Comparison of ENCODE assay signal across 9 mouse cellular contexts in genomic region chr11:75713949-75714348, GRCm38 (mm10). TPM values are rescaled to one million over a fixed set of nuclear protein-coding genes. Genes with fewer than 3 reads are reported as not detected.
A peak's percentile ranks its signal among the peaks of the same experiment; 100 is the strongest.
DNase-seq lines count a peak whose midpoint lies in the region; ATAC-seq lines count a peak whose summit lies in the region.
"Had no signal": no experiment of that assay in that cellular context is flagged by ENCODE, and none has a peak within 500 bp of the region (broad histone marks: within the 10 kb centered on the region; RNA-seq: fewer than 3 reads in every experiment).

No protein-coding gene starts in this region.

- H3K36me3 ChIP-seq in embryonic facial prominence, embryonic 11.5 days (replicated peaks; ENCODE audit: control insufficient read depth, insufficient read depth, low read depth, low read length), result no peaks in the 10 kb centered on the region
- H3K36me3 ChIP-seq in embryonic facial prominence, embryonic 10.5 days (replicated peaks), result no peaks in the 10 kb centered on the region
- H3K36me3 ChIP-seq in midbrain, embryonic 14.5 days (ENCODE audit: control insufficient read depth, insufficient read depth, low read length), result no peaks in the 10 kb centered on the region
- no peaks in the 10 kb centered on the region for H3K36me3 ChIP-seq in midbrain, embryonic 13.5 days

- no peaks in the 10 kb centered on the region for H3K4me1 ChIP-seq in embryonic facial prominence, embryonic 11.5 days (ENCODE audit: control insufficient read depth, insufficient read depth, low read length)
- no peaks in the 10 kb centered on the region for H3K4me1 ChIP-seq in embryonic facial prominence, embryonic 10.5 days
- H3K4me1 ChIP-seq in midbrain, embryonic 14.5 days (ENCODE audit: control insufficient read depth, insufficient read depth, low read length), result no peaks in the 10 kb centered on the region
- no peaks in the 10 kb centered on the region for H3K4me1 ChIP-seq in midbrain, embryonic 13.5 days (replicated peaks)

- H3K9me3 ChIP-seq in embryonic facial prominence, embryonic 11.5 days (replicated peaks; ENCODE audit: control insufficient read depth, low read length), result no peaks in the 10 kb centered on the region
- no peaks in the 10 kb centered on the region for H3K9me3 ChIP-seq in embryonic facial prominence, embryonic 10.5 days
- H3K9me3 ChIP-seq in midbrain, embryonic 14.5 days (ENCODE audit: control insufficient read depth, low read length), result no peaks in the 10 kb centered on the region
- no peaks in the 10 kb centered on the region for H3K9me3 ChIP-seq in midbrain, embryonic 13.5 days

- H3K27me3 ChIP-seq in embryonic facial prominence, embryonic 11.5 days (ENCODE audit: control insufficient read depth, insufficient read depth, low read length), result no peaks in the 10 kb centered on the region
- H3K27me3 ChIP-seq in embryonic facial prominence, embryonic 10.5 days (replicated peaks; ENCODE audit: low read depth, poor library complexity, severe bottlenecking), result no peaks in the 10 kb centered on the region
- H3K27me3 ChIP-seq in midbrain, embryonic 14.5 days (ENCODE audit: control insufficient read depth, insufficient read depth, low read length), result no peaks in the 10 kb centered on the region
- H3K27me3 ChIP-seq in midbrain, embryonic 13.5 days, result no peaks in the 10 kb centered on the region

- 91% methylated on average over 1 of the region's 1 CpGs for WGBS in embryonic facial prominence, embryonic 11.5 days
- 83% methylated on average over 1 of the region's 1 CpGs for WGBS in embryonic facial prominence, embryonic 10.5 days
- WGBS in midbrain, embryonic 14.5 days, result 90% methylated on average over 1 of the region's 1 CpGs
- WGBS in midbrain, embryonic 13.5 days, result 85% methylated on average over 1 of the region's 1 CpGs

- peak; percentile 53 for DNase-seq in embryonic facial prominence, embryonic 11.5 days (ENCODE audit: low spot score)
- DNase-seq in embryonic facial prominence, embryonic 10.5 days (ENCODE audit: low spot score), result no peak
- DNase-seq in midbrain, embryonic 14.5 days, result peak; percentile 51
- peak; percentile 31 for DNase-seq in c-Kit-positive CD71-positive TER-119-negative erythroid progenitor cells, embryonic 14.5 days (ENCODE audit: low read depth)
- DNase-seq in naive thymus-derived CD4-positive, alpha-beta T cell, adult 2 months (ENCODE audit: low read depth), result peak; percentile 71
- DNase-seq in adrenal gland, adult 18-20 months (ENCODE audit: low spot score in 2 of 2), result no peak
- DNase-seq in cerebellum, adult 9-11 months, result no peak
- DNase-seq: heart, adult 11 months had no signal

- H3K27ac ChIP-seq in embryonic facial prominence, embryonic 11.5 days (replicated peaks; ENCODE audit: low read depth, low read length), result no peak overlapping the region
- no peak overlapping the region for H3K27ac ChIP-seq in embryonic facial prominence, embryonic 10.5 days (replicated peaks)
- no peak overlapping the region for H3K27ac ChIP-seq in midbrain, embryonic 14.5 days (replicated peaks; ENCODE audit: low read depth, low read length)
- no peak overlapping the region for H3K27ac ChIP-seq in midbrain, embryonic 13.5 days

- H3K4me3 ChIP-seq in embryonic facial prominence, embryonic 11.5 days (ENCODE audit: low read depth, low read length), result no peak overlapping the region
- no peak overlapping the region for H3K4me3 ChIP-seq in embryonic facial prominence, embryonic 10.5 days
- no peak overlapping the region for H3K4me3 ChIP-seq in midbrain, embryonic 14.5 days (replicated peaks; ENCODE audit: low read depth, low read length)
- no peak overlapping the region for H3K4me3 ChIP-seq in midbrain, embryonic 13.5 days (replicated peaks)

- ATAC-seq in embryonic facial prominence, embryonic 11.5 days (replicated peaks; ENCODE audit: insufficient number of reproducible peaks, low FRiP score, low TSS enrichment, low read depth), result no peak
- ATAC-seq in midbrain, embryonic 14.5 days (ENCODE audit: low FRiP score, low TSS enrichment), result no peak
- ATAC-seq in midbrain, embryonic 13.5 days, result no peak

- no peak overlapping the region for H3K4me2 ChIP-seq in embryonic facial prominence, embryonic 11.5 days (ENCODE audit: low read depth, low read length)
- H3K4me2 ChIP-seq in midbrain, embryonic 14.5 days (ENCODE audit: low read length), result no peak overlapping the region
- no peak overlapping the region for H3K4me2 ChIP-seq in midbrain, embryonic 13.5 days (replicated peaks)

- no peak overlapping the region for H3K9ac ChIP-seq in embryonic facial prominence, embryonic 11.5 days (replicated peaks; ENCODE audit: low read length)
- no peak overlapping the region for H3K9ac ChIP-seq in midbrain, embryonic 14.5 days (replicated peaks; ENCODE audit: low read length)
- H3K9ac ChIP-seq in midbrain, embryonic 13.5 days (replicated peaks), result no peak overlapping the region

RNA-seq across cellular contexts. Expression of gene Ywhae, which starts 18.7 kb away (rescaled TPM):
- 1,573 and 1,672 TPM in 2 replicates for polyA plus RNA-seq in embryonic facial prominence, embryonic 11.5 days (2014; fragmentation: Nextera tagmentation; extraction: Ambion mirVana)
- polyA plus RNA-seq in embryonic facial prominence, embryonic 10.5 days (2016; fragmentation: Nextera tagmentation; extraction: Ambion mirVana), result 1,280 and 1,286 TPM in 2 replicates
- 1,339 and 1,573 TPM in 2 replicates for polyA plus RNA-seq in midbrain, embryonic 14.5 days (2014; fragmentation: Nextera tagmentation; extraction: Ambion mirVana)
- polyA plus RNA-seq in midbrain, embryonic 13.5 days (2015; fragmentation: Nextera tagmentation; extraction: Ambion mirVana), result 1,420 and 1,493 TPM in 2 replicates
- total RNA-seq in adrenal gland, adult 18-20 months (2021), result 100 to 1,000 TPM; 639 to 647 TPM

RNA-seq across cellular contexts. Expression of gene Crk, which starts 34.9 kb away (rescaled TPM):
- polyA plus RNA-seq in embryonic facial prominence, embryonic 11.5 days (2014; fragmentation: Nextera tagmentation; extraction: Ambion mirVana), result 118 and 119 TPM in 2 replicates
- 112 and 114 TPM in 2 replicates for polyA plus RNA-seq in embryonic facial prominence, embryonic 10.5 days (2016; fragmentation: Nextera tagmentation; extraction: Ambion mirVana)
- polyA plus RNA-seq in midbrain, embryonic 14.5 days (2014; fragmentation: Nextera tagmentation; extraction: Ambion mirVana), result 83.7 and 114 TPM in 2 replicates
- polyA plus RNA-seq in midbrain, embryonic 13.5 days (2015; fragmentation: Nextera tagmentation; extraction: Ambion mirVana), result 129 and 130 TPM in 2 replicates
- 100 to 1,000 TPM; 115 to 132 TPM for total RNA-seq in adrenal gland, adult 18-20 months (2021)

Comparison
In these comparisons a context has a peak if more than half of its experiments do, and no peak if none do; other contexts are left out.
1. DNase-seq: peak in embryonic facial prominence, embryonic 11.5 days (single experiment), midbrain, embryonic 14.5 days (single experiment), c-Kit-positive CD71-positive TER-119-negative erythroid progenitor cells, embryonic 14.5 days (single experiment) and naive thymus-derived CD4-positive, alpha-beta T cell, adult 2 months (single experiment); none in embryonic facial prominence, embryonic 10.5 days (single experiment), adrenal gland, adult 18-20 months (0 of 2) and cerebellum, adult 9-11 months (single experiment).